Mouse (Mus musculus) myocyte (in vitro differentiated cells): ENCODE results near the gene Zscan5b.
"Not testable (repeated sequence)": the region's sequence is repeated elsewhere in the genome, so short reads cannot be mapped to it uniquely, and the experiment has no call there.

Experiments
- MYOD1 ChIP-seq, 3 experiments: IDR thresholded peaks; one replicate each; pipeline ENCODE4 v1.6.1; 2011; ENCODE audit warnings: control low read depth in 2 of 3, low read depth in 2 of 3, mild to moderate bottlenecking in 2 of 3, moderate library complexity in 1 of 3; ENCODE audit not compliant: insufficient read length in 2 of 3, control insufficient read depth in 1 of 3
- MYOG ChIP-seq, 3 experiments: IDR thresholded peaks; one replicate each; pipeline ENCODE4 v1.6.1; 2011; ENCODE audit warnings: control low read depth in 2 of 3, low read depth in 2 of 3, mild to moderate bottlenecking in 2 of 3; ENCODE audit not compliant: insufficient read length in 2 of 3, control insufficient read depth in 1 of 3, insufficient read depth in 1 of 3
- POLR2A ChIP-seq: IDR thresholded peaks from one replicate; pipeline ENCODE4 v1.6.1; 2011; ENCODE audit warnings: low read depth, mild to moderate bottlenecking, control low read depth, moderate library complexity; ENCODE audit not compliant: insufficient read length

GRCm38 (mm10) chr7:6240841-6241425, 18.9 kb downstream of the Zscan5b start:
- not testable (repeated sequence) for TF ChIP-seq MYOD1 (IDR thresholded peaks at IDR 0.05; ENCODE audit: control insufficient read depth in 1 of 3, insufficient read length in 2 of 3, low read depth in 2 of 3); POLR2A; MYOG (IDR thresholded peaks at IDR 0.05; ENCODE audit: control insufficient read depth in 1 of 3, insufficient read depth in 1 of 3, insufficient read length in 2 of 3, low read depth in 2 of 3)
